Mouse (Mus musculus) C2C12 (cell line): Measurements from ENCODE around the gene Tmem8b.

Source experiments
- CEBPB ChIP-seq: IDR thresholded peaks from one replicate; pipeline ENCODE4 v1.6.1; 2011; ENCODE audit warnings: low read depth, mild to moderate bottlenecking, control low read depth, moderate library complexity
- CTCF ChIP-seq: IDR thresholded peaks from one replicate; pipeline ENCODE4 v1.5.1; 2011; ENCODE audit not compliant: control insufficient read depth, insufficient read depth, insufficient read length
- MYOD1 ChIP-seq: IDR thresholded peaks from one replicate; pipeline ENCODE4 v1.6.1; 2011; ENCODE audit warnings: low read depth; ENCODE audit not compliant: control insufficient read depth, insufficient read length

GRCm38 (mm10) chr4:43652726-43653125 lies 16.0 kb upstream of the Tmem8b start:
- TF ChIP-seq MYOD1 (no peak), CEBPB (no peak), CTCF (no peak)
